Mouse (Mus musculus) retina, embryonic 14.5 days (tissue): Measurements from ENCODE around the gene Slf2.

Experiments used
- DNase-seq: peaks from one replicate; pipeline ENCODE4 v3.0.0-alpha.2; 2015; ENCODE audit warnings: low spot score

Slf2 gene

DNA sequence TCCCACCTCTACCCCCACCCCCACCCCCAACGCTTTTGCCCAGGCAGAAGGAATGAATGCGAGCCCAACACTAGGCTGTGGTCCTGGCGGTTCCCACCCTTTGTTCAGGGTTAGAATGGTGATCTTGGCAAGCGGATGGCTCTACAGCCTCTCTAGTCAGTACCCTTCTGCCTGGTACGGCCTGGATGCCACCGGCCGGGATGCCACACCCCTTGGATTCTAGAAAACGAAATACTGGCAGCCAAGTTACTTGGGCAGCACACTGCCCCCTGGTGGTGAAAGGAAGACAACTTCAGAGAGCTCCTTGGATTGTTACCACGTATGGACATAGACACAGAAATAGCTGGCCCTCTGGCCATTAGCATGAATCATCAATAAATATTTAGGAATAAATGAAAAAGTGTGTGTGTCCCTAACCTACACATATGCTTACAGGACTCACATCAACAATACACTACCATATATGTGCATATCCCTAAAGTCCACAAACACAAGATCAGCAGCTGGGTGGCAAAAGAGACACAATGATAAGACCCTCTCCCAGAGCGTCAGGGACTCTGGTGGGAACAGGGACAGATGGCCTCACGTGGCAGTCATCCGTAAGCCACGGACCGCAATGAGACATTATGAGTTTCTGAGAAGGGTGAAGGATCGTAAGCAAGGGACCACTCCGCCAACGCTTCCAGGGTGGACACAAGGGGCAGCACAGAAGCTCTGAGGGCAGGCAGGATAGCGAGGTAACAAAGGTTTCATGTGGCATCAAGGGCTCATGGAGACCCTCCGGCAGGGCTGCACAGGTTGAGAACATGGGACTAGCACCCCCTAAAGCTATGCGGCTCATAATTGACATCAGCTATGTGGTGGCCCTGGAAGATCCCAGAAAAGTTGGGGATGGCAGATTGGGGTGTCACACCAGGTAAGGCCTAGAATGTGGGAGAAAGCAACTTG, 100.1 kb downstream of the Slf2 start:
- peak; percentile 95 for DNase-seq

GRCm38 (mm10) chr19:45031780-45032179, 100.8 kb downstream of the Slf2 start:
- DNase-seq = peak; percentile 93
